Mouse (Mus musculus): ENCODE data around the gene Fam169b.

DNA sequence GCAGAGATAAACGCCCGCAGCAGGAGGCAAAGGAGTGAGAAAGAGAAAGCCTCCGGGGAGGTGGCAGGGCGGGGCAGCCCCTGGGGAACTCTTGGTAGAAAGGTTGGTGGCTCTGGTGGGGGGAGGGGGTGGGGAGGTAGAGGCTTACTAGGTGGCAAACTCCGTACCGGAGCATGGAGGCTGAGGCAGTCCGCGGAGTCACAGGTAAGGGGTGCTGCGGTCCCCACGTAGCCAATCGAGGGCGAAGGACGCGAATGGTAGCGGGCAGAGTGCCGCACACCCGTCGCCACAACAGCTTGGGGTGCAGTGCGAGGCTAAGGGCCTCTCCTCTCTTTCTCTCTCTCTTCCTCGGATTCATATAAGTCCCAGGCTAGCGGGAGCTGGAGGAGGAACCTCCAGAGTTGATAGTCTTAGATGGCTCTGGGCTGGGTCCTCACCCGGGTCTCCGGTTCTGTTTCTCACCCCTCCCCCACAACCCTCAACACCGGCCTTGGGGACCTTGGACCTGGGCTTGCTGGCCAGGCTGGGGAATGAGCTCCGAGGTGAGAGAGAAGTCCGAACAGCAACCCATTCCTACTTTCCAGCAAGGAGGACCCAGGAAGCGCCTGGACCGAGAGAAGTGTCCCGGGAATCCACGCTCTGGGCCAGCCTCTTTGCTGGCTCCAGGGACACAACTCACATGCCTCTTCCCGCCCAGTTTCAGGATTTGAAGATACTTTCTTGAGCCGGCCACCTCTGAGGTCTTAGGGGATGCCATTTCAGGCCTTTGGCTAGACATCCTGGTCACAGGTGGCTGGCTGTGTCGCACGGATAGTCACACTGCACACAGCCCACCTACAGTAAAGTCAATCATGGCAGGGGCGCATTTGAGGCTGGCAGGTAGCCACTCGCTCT, 2.4 kb downstream of the Fam169b start:
- TF ChIP-seq CTCF (IDR thresholded peaks at IDR 0.05; ENCODE audit: low read depth), result no peak
- TF ChIP-seq EP300 (IDR thresholded peaks at IDR 0.05; ENCODE audit: low read depth), result no peak

All from heart, postnatal 0 days (tissue).